Comparison of ENCODE assay signal across 23 mouse cellular contexts in the genomic region with DNA sequence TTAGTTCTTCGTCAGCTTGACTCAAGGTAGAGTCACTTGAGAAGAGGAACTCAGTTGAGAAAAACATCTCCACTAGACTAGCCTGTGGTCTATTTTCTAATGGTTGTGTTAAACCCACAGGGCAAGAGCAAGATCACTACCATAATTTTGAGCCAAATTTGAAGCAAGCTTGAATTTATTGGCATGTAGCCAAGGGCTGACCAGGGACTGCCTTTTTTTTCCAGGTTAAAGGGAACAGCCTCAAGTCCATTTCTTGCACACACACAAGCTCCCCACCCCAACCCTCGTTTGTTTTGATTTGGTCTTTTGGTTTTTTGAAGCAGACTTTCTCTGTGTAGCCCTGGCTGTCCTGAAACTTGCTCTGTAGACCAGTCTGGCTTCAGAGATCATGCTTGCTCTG. TPM values are rescaled to one million over a fixed set of nuclear protein-coding genes. Genes with fewer than 3 reads are reported as not detected.
A peak's percentile ranks its signal among the peaks of the same experiment; 100 is the strongest.
DNase-seq lines count a peak whose midpoint lies in the region; ATAC-seq and TF ChIP-seq lines count a peak whose summit lies in the region.
"Had no signal": no experiment of that assay in that cellular context is flagged by ENCODE, and none has a peak within 500 bp of the region (broad histone marks: within the 10 kb centered on the region; RNA-seq: fewer than 3 reads in every experiment).

No protein-coding gene starts in this region.

- 48% methylated on average over 2 of the region's 2 CpGs for WGBS in kidney, adult 2 months
- WGBS in kidney, embryonic 15.5 days = 40% methylated on average over 2 of the region's 2 CpGs
- 52% methylated on average over 2 of the region's 2 CpGs for WGBS in liver, adult 2 months
- 62% methylated on average over 2 of the region's 2 CpGs for WGBS in liver, embryonic 11.5 days
- 72% methylated on average over 2 of the region's 2 CpGs for WGBS in midbrain, embryonic 11.5 days
- WGBS in midbrain, embryonic 10.5 days = 82% methylated on average over 2 of the region's 2 CpGs
- whole genome bisulfite sequencing in hindbrain, embryonic 10.5 days = 64% methylated on average over 2 of the region's 2 CpGs

- ATAC-seq in kidney, embryonic 15.5 days (replicated peaks; ENCODE audit: low FRiP score) = no peak
- no peak for ATAC-seq in liver, embryonic 11.5 days (replicated peaks; ENCODE audit: low FRiP score)
- ATAC-seq in midbrain, embryonic 11.5 days (ENCODE audit: low FRiP score) = no peak
- ATAC-seq: activated CD4-positive, CD25-positive, alpha-beta regulatory T cell, adult 4 months; forebrain, embryonic 13.5 days; forebrain, embryonic 15.5 days; forebrain, postnatal 0 days; Patski had no signal

- H3K27ac ChIP-seq in kidney, adult 2 months (ENCODE audit: insufficient read depth, low read depth, low read length) = no peak overlapping the region
- H3K27ac ChIP-seq in kidney, embryonic 15.5 days = no peak overlapping the region
- no peak overlapping the region for H3K27ac ChIP-seq in liver, adult 2 months (replicated peaks; ENCODE audit: insufficient read depth, low read depth, low read length)
- H3K27ac ChIP-seq in liver, embryonic 11.5 days (ENCODE audit: low read depth, low read length) = no peak overlapping the region
- H3K27ac ChIP-seq in midbrain, embryonic 11.5 days (ENCODE audit: low read depth, low read length) = no peak overlapping the region
- no peak overlapping the region for H3K27ac ChIP-seq in midbrain, embryonic 10.5 days (replicated peaks)
- no peak overlapping the region for H3K27ac ChIP-seq in hindbrain, embryonic 10.5 days
- H3K27ac ChIP-seq: embryonic facial prominence, embryonic 10.5 days; embryonic facial prominence, embryonic 12.5 days; forebrain, embryonic 13.5 days; forebrain, embryonic 15.5 days had no signal

- H3K9ac ChIP-seq in kidney, embryonic 15.5 days = no peak overlapping the region
- H3K9ac ChIP-seq in liver, adult 2 months (ENCODE audit: low read depth, low read length) = no peak overlapping the region
- H3K9ac ChIP-seq in liver, embryonic 11.5 days (ENCODE audit: low read depth, low read length) = no peak overlapping the region
- no peak overlapping the region for H3K9ac ChIP-seq in midbrain, embryonic 11.5 days (ENCODE audit: low read length)
- H3K9ac ChIP-seq: embryonic facial prominence, embryonic 12.5 days; forebrain, embryonic 13.5 days; forebrain, embryonic 15.5 days; forebrain, postnatal 0 days had no signal

- H3K4me3 ChIP-seq in kidney, adult 2 months (ENCODE audit: insufficient read depth, low read depth, low read length) = no peak overlapping the region
- H3K4me3 ChIP-seq in kidney, embryonic 15.5 days (replicated peaks) = no peak overlapping the region
- no peak overlapping the region for H3K4me3 ChIP-seq in liver, adult 2 months (ENCODE audit: insufficient read depth, low read depth, low read length)
- no peak overlapping the region for H3K4me3 ChIP-seq in liver, embryonic 11.5 days (ENCODE audit: low read depth, low read length)
- no peak overlapping the region for H3K4me3 ChIP-seq in midbrain, embryonic 11.5 days (ENCODE audit: low read depth, low read length)
- H3K4me3 ChIP-seq in midbrain, embryonic 10.5 days = no peak overlapping the region
- no peak overlapping the region for H3K4me3 ChIP-seq in hindbrain, embryonic 10.5 days
- H3K4me3 ChIP-seq: embryonic facial prominence, embryonic 10.5 days; embryonic facial prominence, embryonic 12.5 days; forebrain, embryonic 13.5 days; forebrain, embryonic 15.5 days had no signal

- no peak for TF ChIP-seq CTCF in kidney, adult 2 months (conservative IDR thresholded peaks at IDR 0.05; ENCODE audit: insufficient read depth, insufficient read length, low read depth, low read length)
- TF ChIP-seq CTCF in liver, adult 2 months (IDR thresholded peaks at IDR 0.05; ENCODE audit: low read depth, low read length) = no peak

- no peak for TF ChIP-seq POLR2A in kidney, adult 2 months (IDR thresholded peaks at IDR 0.05; ENCODE audit: low read depth, low read length)
- TF ChIP-seq POLR2A in liver, adult 2 months (IDR thresholded peaks at IDR 0.05; ENCODE audit: extremely low read depth, insufficient read depth, low read length) = no peak

- no peaks in the 10 kb centered on the region for H3K9me3 ChIP-seq in kidney, embryonic 15.5 days (replicated peaks)
- H3K9me3 ChIP-seq in liver, embryonic 11.5 days (ENCODE audit: control insufficient read depth, low read length) = no peaks in the 10 kb centered on the region
- no peaks in the 10 kb centered on the region for H3K9me3 ChIP-seq in midbrain, embryonic 11.5 days (ENCODE audit: control insufficient read depth, low read length)
- H3K9me3 ChIP-seq in midbrain, embryonic 10.5 days (replicated peaks) = no peaks in the 10 kb centered on the region
- no peaks in the 10 kb centered on the region for H3K9me3 ChIP-seq in hindbrain, embryonic 10.5 days
- H3K9me3 ChIP-seq: embryonic facial prominence, embryonic 10.5 days; embryonic facial prominence, embryonic 12.5 days; forebrain, embryonic 13.5 days; forebrain, embryonic 15.5 days had no signal

- peaks cover 3% of the 10 kb centered on the region; the same call in 1 of the 2 replicates for H3K4me1 ChIP-seq in kidney, adult 2 months (ENCODE audit: control insufficient read depth, insufficient read depth, low read length)
- H3K4me1 ChIP-seq in kidney, embryonic 15.5 days = peaks cover 6% of the 10 kb centered on the region
- no peaks in the 10 kb centered on the region for H3K4me1 ChIP-seq in liver, adult 2 months (ENCODE audit: control insufficient read depth, insufficient read depth, low read length)
- no peaks in the 10 kb centered on the region for H3K4me1 ChIP-seq in liver, embryonic 11.5 days (replicated peaks; ENCODE audit: control insufficient read depth, insufficient read depth, low read length)
- no peaks in the 10 kb centered on the region for H3K4me1 ChIP-seq in midbrain, embryonic 11.5 days (ENCODE audit: control insufficient read depth, insufficient read depth, low read length)
- no peaks in the 10 kb centered on the region for H3K4me1 ChIP-seq in midbrain, embryonic 10.5 days
- 0 out of 2 replicates have a peak, but pooled peaks cover 5% of the 10 kb centered on the region for H3K4me1 ChIP-seq in hindbrain, embryonic 10.5 days (replicated peaks)
- H3K4me1 ChIP-seq: embryonic facial prominence, embryonic 12.5 days; forebrain, embryonic 13.5 days; forebrain, embryonic 15.5 days had no signal

- no peak overlapping the region for H3K4me2 ChIP-seq in kidney, embryonic 15.5 days
- no peak overlapping the region for H3K4me2 ChIP-seq in liver, embryonic 11.5 days
- no peak overlapping the region for H3K4me2 ChIP-seq in midbrain, embryonic 11.5 days
- H3K4me2 ChIP-seq: embryonic facial prominence, embryonic 12.5 days; forebrain, embryonic 13.5 days; forebrain, embryonic 15.5 days had no signal

- peak; percentile 46 for DNase-seq in kidney, adult 2 months
- peak; percentile 32 for DNase-seq in liver, adult 2 months (ENCODE audit: extremely low read depth, low read depth, low spot score)
- no peak for DNase-seq in liver, embryonic 11.5 days (ENCODE audit: low spot score)
- peak; percentile 66 for DNase-seq in midbrain, embryonic 11.5 days (ENCODE audit: low spot score, missing footprints)
- no peak for DNase-seq in midbrain, embryonic 10.5 days (ENCODE audit: low spot score)
- peak; percentile 81 for DNase-seq in adipocyte (ENCODE audit: low spot score)
- no peak for DNase-seq in hindbrain, embryonic 10.5 days (ENCODE audit: low spot score)
- DNase-seq: adrenal gland, adult 8-10 months; adrenal gland, postnatal 14 days; adrenal gland, postnatal 36 days; cerebellum, adult 11-12 months; cerebellum, adult 2 months; cerebellum, adult 9-10 months; cerebellum, postnatal 10 days; cerebellum, postnatal 25 days; forebrain, postnatal 0 days had no signal

- no peaks in the 10 kb centered on the region for H3K27me3 ChIP-seq in kidney, adult 2 months (replicated peaks; ENCODE audit: control insufficient read depth, insufficient read depth, low read length)
- H3K27me3 ChIP-seq in kidney, embryonic 15.5 days = no peaks in the 10 kb centered on the region
- no peaks in the 10 kb centered on the region for H3K27me3 ChIP-seq in liver, adult 2 months (ENCODE audit: control insufficient read depth, insufficient read depth, low read length)
- no peaks in the 10 kb centered on the region for H3K27me3 ChIP-seq in liver, embryonic 11.5 days (replicated peaks; ENCODE audit: control insufficient read depth, insufficient read depth, low read length)
- H3K27me3 ChIP-seq in midbrain, embryonic 11.5 days (ENCODE audit: control insufficient read depth, insufficient read depth, low read length) = no peaks in the 10 kb centered on the region
- no peaks in the 10 kb centered on the region for H3K27me3 ChIP-seq in midbrain, embryonic 10.5 days (ENCODE audit: low read depth, poor library complexity, severe bottlenecking)
- H3K27me3 ChIP-seq in hindbrain, embryonic 10.5 days (ENCODE audit: insufficient read depth, poor library complexity, severe bottlenecking) = no peaks in the 10 kb centered on the region
- H3K27me3 ChIP-seq: embryonic facial prominence, embryonic 12.5 days; forebrain, embryonic 13.5 days; forebrain, embryonic 15.5 days; Patski had no signal

- H3K36me3 ChIP-seq in kidney, adult 2 months (ENCODE audit: control insufficient read depth, insufficient read depth, low read length) = no peaks in the 10 kb centered on the region
- no peaks in the 10 kb centered on the region for H3K36me3 ChIP-seq in kidney, embryonic 15.5 days
- no peaks in the 10 kb centered on the region for H3K36me3 ChIP-seq in liver, adult 2 months (ENCODE audit: control insufficient read depth, insufficient read depth, low read length)
- no peaks in the 10 kb centered on the region for H3K36me3 ChIP-seq in liver, embryonic 11.5 days (ENCODE audit: control insufficient read depth, insufficient read depth, low read length)
- no peaks in the 10 kb centered on the region for H3K36me3 ChIP-seq in midbrain, embryonic 11.5 days (ENCODE audit: control insufficient read depth, insufficient read depth, low read length)
- H3K36me3 ChIP-seq in midbrain, embryonic 10.5 days = no peaks in the 10 kb centered on the region
- H3K36me3 ChIP-seq in hindbrain, embryonic 10.5 days = no peaks in the 10 kb centered on the region
- H3K36me3 ChIP-seq: embryonic facial prominence, embryonic 10.5 days; embryonic facial prominence, embryonic 12.5 days; forebrain, embryonic 15.5 days had no signal

- no peaks in the 10 kb centered on the region for H3K79me2 ChIP-seq in liver, adult 2 months (ENCODE audit: control insufficient read depth, insufficient read depth, low read length)

RNA-seq across cellular contexts. Expression of gene Tmem11, which starts 10.8 kb away (rescaled TPM):
- polyA plus RNA-seq in kidney, adult 2 months (2012; rRNA removed) = 78.2 and 81.1 TPM in 2 replicates
- polyA plus RNA-seq in kidney, embryonic 15.5 days (2015; fragmentation: Nextera tagmentation; extraction: Ambion mirVana) = 65.4 and 67.7 TPM in 2 replicates
- total RNA-seq in liver, adult 2 months (2014; rRNA removed) = 19.8 and 20.0 TPM in 2 replicates
- 48.9 and 67.8 TPM in 2 replicates for polyA plus RNA-seq in liver, adult 2 months (2012; rRNA removed)
- polyA plus RNA-seq in liver, embryonic 11.5 days (2014; fragmentation: Nextera tagmentation; extraction: Ambion mirVana) = 63.8 and 64.1 TPM in 2 replicates
- 60.2 and 67.2 TPM in 2 replicates for polyA plus RNA-seq in midbrain, embryonic 11.5 days (2014; fragmentation: Nextera tagmentation; extraction: Ambion mirVana)
- 71.0 and 75.7 TPM in 2 replicates for polyA plus RNA-seq in midbrain, embryonic 10.5 days (2016; fragmentation: Nextera tagmentation; extraction: Ambion mirVana)
- 68.7 and 75.6 TPM in 2 replicates for polyA plus RNA-seq in hindbrain, embryonic 10.5 days (2016; fragmentation: Nextera tagmentation; extraction: Ambion mirVana)

RNA-seq across cellular contexts. Expression of gene Natd1, which starts 24.7 kb away (rescaled TPM):
- polyA plus RNA-seq in kidney, adult 2 months (2012; rRNA removed) = 39.3 and 46.2 TPM in 2 replicates
- 21.8 and 24.2 TPM in 2 replicates for polyA plus RNA-seq in kidney, embryonic 15.5 days (2015; fragmentation: Nextera tagmentation; extraction: Ambion mirVana)
- 1.1 and 2.2 TPM in 2 replicates for total RNA-seq in liver, adult 2 months (2014; rRNA removed)
- polyA plus RNA-seq in liver, adult 2 months (2012; rRNA removed) = 6.6 and 7.0 TPM in 2 replicates
- polyA plus RNA-seq in liver, embryonic 11.5 days (2014; fragmentation: Nextera tagmentation; extraction: Ambion mirVana) = 11.2 and 13.3 TPM in 2 replicates
- 18.3 and 24.3 TPM in 2 replicates for polyA plus RNA-seq in midbrain, embryonic 11.5 days (2014; fragmentation: Nextera tagmentation; extraction: Ambion mirVana)
- 18.0 and 26.9 TPM in 2 replicates for polyA plus RNA-seq in midbrain, embryonic 10.5 days (2016; fragmentation: Nextera tagmentation; extraction: Ambion mirVana)
- 22.1 and 26.3 TPM in 2 replicates for polyA plus RNA-seq in hindbrain, embryonic 10.5 days (2016; fragmentation: Nextera tagmentation; extraction: Ambion mirVana)

RNA-seq across cellular contexts. Expression of gene Map2k3, which starts 42.0 kb away (rescaled TPM):
- 33.0 and 44.8 TPM in 2 replicates for polyA plus RNA-seq in kidney, adult 2 months (2012; rRNA removed)
- polyA plus RNA-seq in kidney, embryonic 15.5 days (2015; fragmentation: Nextera tagmentation; extraction: Ambion mirVana) = 117 and 127 TPM in 2 replicates
- 25.7 and 30.3 TPM in 2 replicates for total RNA-seq in liver, adult 2 months (2014; rRNA removed)
- 36.9 and 39.7 TPM in 2 replicates for polyA plus RNA-seq in liver, adult 2 months (2012; rRNA removed)
- polyA plus RNA-seq in liver, embryonic 11.5 days (2014; fragmentation: Nextera tagmentation; extraction: Ambion mirVana) = 132 and 136 TPM in 2 replicates
- polyA plus RNA-seq in midbrain, embryonic 11.5 days (2014; fragmentation: Nextera tagmentation; extraction: Ambion mirVana) = 34.2 and 37.4 TPM in 2 replicates
- 55.7 and 65.1 TPM in 2 replicates for polyA plus RNA-seq in midbrain, embryonic 10.5 days (2016; fragmentation: Nextera tagmentation; extraction: Ambion mirVana)
- 55.9 and 67.5 TPM in 2 replicates for polyA plus RNA-seq in hindbrain, embryonic 10.5 days (2016; fragmentation: Nextera tagmentation; extraction: Ambion mirVana)

RNA-seq across cellular contexts. Expression of gene Dhrs7b, which starts 59.4 kb away (rescaled TPM):
- 29.1 and 30.0 TPM in 2 replicates for polyA plus RNA-seq in kidney, adult 2 months (2012; rRNA removed)
- 36.0 and 38.2 TPM in 2 replicates for polyA plus RNA-seq in kidney, embryonic 15.5 days (2015; fragmentation: Nextera tagmentation; extraction: Ambion mirVana)
- total RNA-seq in liver, adult 2 months (2014; rRNA removed) = 23.5 and 28.8 TPM in 2 replicates
- polyA plus RNA-seq in liver, adult 2 months (2012; rRNA removed) = 15.0 and 15.5 TPM in 2 replicates
- polyA plus RNA-seq in liver, embryonic 11.5 days (2014; fragmentation: Nextera tagmentation; extraction: Ambion mirVana) = 40.3 and 42.7 TPM in 2 replicates
- polyA plus RNA-seq in midbrain, embryonic 11.5 days (2014; fragmentation: Nextera tagmentation; extraction: Ambion mirVana) = 25.9 and 27.2 TPM in 2 replicates
- polyA plus RNA-seq in midbrain, embryonic 10.5 days (2016; fragmentation: Nextera tagmentation; extraction: Ambion mirVana) = 29.3 and 34.0 TPM in 2 replicates
- 31.4 and 33.0 TPM in 2 replicates for polyA plus RNA-seq in hindbrain, embryonic 10.5 days (2016; fragmentation: Nextera tagmentation; extraction: Ambion mirVana)

Comparison
In these comparisons a context has a peak if more than half of its experiments do, and no peak if none do; other contexts are left out.
1. DNase-seq: peak in kidney, adult 2 months (single experiment), liver, adult 2 months (single experiment), midbrain, embryonic 11.5 days (single experiment) and adipocyte (single experiment); none in liver, embryonic 11.5 days (single experiment), midbrain, embryonic 10.5 days (single experiment) and hindbrain, embryonic 10.5 days (single experiment).